Mouse (Mus musculus): ENCODE measurements around the gene Pank4.

GRCm38 (mm10) chr4:155018601-155019335 is 54.8 kb downstream of the Pank4 start:
- TF ChIP-seq HCFC1 (IDR thresholded peaks at IDR 0.05; ENCODE audit: borderline replicate concordance, insufficient read depth, low read length): no peak
- TF ChIP-seq CHD2 (IDR thresholded peaks at IDR 0.05; ENCODE audit: low read depth, low read length): no peak
